Mouse (Mus musculus) megakaryocyte, embryonic 14.5 days (primary cell): ENCODE data around the gene Rab6a. TPM values are rescaled to one million over a fixed set of nuclear protein-coding genes. Genes with fewer than 3 reads are reported as not detected.
A peak's percentile ranks its signal among the peaks of the same experiment; 100 is the strongest.

Source experiments
- H3K27me3 ChIP-seq: replicated peaks from 2 replicates; pipeline ENCODE3; 2012; ENCODE audit warnings: inconsistent platforms
- H3K36me3 ChIP-seq: replicated peaks from 2 replicates; pipeline ENCODE3; 2012; ENCODE audit warnings: low read length, inconsistent platforms, mixed read lengths
- H3K4me1 ChIP-seq: 2 replicates; pipeline ENCODE4 v1.6.1; 2012; ENCODE audit warnings: inconsistent platforms
- H3K4me3 ChIP-seq: replicated peaks from 2 replicates; pipeline ENCODE3; 2012; ENCODE audit warnings: moderate library complexity, mild to moderate bottlenecking, inconsistent platforms
- H3K9me3 ChIP-seq: 2 replicates; pipeline ENCODE4 v1.6.1; 2012; ENCODE audit warnings: inconsistent platforms
- FLI1 ChIP-seq: IDR thresholded peaks from 2 replicates; pipeline ENCODE4 v1.6.1; 2012; ENCODE audit warnings: low read length, inconsistent platforms, mixed read lengths
- GATA1 ChIP-seq: IDR thresholded peaks from 3 replicates; pipeline ENCODE4 v1.6.1; 2012; ENCODE audit warnings: mixed read lengths, low read length, inconsistent platforms, borderline replicate concordance
- polyA plus RNA-seq: library from polyadenylated mRNA; stranded (reverse); fragments of >175 nt; gene quantifications from 2 replicates; pipeline ENCODE4 v1.2.3, GENCODE M21; 2012; ENCODE audit warnings: low replicate concordance; ENCODE audit not compliant: insufficient read depth

Gene Rab6a
- polyA plus RNA-seq, 1 experiment = 25.4 TPM

- Histone ChIP-seq H3K36me3 (no peaks in the 10 kb centered on the region), H3K4me3 (no peak overlapping the region), H3K4me1 (peaks cover 15% of the 10 kb centered on the region), H3K9me3 (no peaks in the 10 kb centered on the region), H3K27me3 (peaks cover 27% of the 10 kb centered on the region)
- TF ChIP-seq FLI1 (no peak), GATA1 (no peak)
These were observed 72.0 kb downstream of the Rab6a start for GRCm38 (mm10) chr7:100678948-100679880.

GRCm38 (mm10) chr7:100681132-100681531 lies 73.9 kb downstream of the Rab6a start:
- no peaks in the 10 kb centered on the region for H3K36me3 ChIP-seq
- peaks cover 19% of the 10 kb centered on the region for H3K4me1 ChIP-seq
- no peak overlapping the region for H3K4me3 ChIP-seq
- no peaks in the 10 kb centered on the region for H3K9me3 ChIP-seq
- no peak for TF ChIP-seq FLI1
- TF ChIP-seq GATA1 = no peak
- H3K27me3 ChIP-seq = peaks cover 18% of the 10 kb centered on the region

GRCm38 (mm10) chr7:100683241-100683640 lies 76.0 kb downstream of the Rab6a start:
- Histone ChIP-seq H3K36me3 (no peaks in the 10 kb centered on the region), H3K4me1 (peaks cover 19% of the 10 kb centered on the region), H3K27me3 (peaks cover 11% of the 10 kb centered on the region), H3K9me3 (no peaks in the 10 kb centered on the region), H3K4me3 (no peak overlapping the region)
- no peak for TF ChIP-seq GATA1

- Histone ChIP-seq H3K4me1 (peaks cover 19% of the 10 kb centered on the region), H3K9me3 (no peaks in the 10 kb centered on the region), H3K27me3 (peaks cover 6% of the 10 kb centered on the region), H3K36me3 (no peaks in the 10 kb centered on the region), H3K4me3 (no peak overlapping the region)
- no peak for TF ChIP-seq FLI1
These were observed 76.9 kb downstream of the Rab6a start for GRCm38 (mm10) chr7:100684081-100684480.

GRCm38 (mm10) chr7:100684538-100684937 lies 77.3 kb downstream of the Rab6a start:
- Histone ChIP-seq H3K27me3 (peaks cover 2% of the 10 kb centered on the region), H3K4me3 (peak overlapping the region; percentile 53), H3K4me1 (peaks cover 15% of the 10 kb centered on the region), H3K9me3 (no peaks in the 10 kb centered on the region), H3K36me3 (no peaks in the 10 kb centered on the region)
- TF ChIP-seq GATA1 (no peak; the same call in 2 of the 3 replicates), FLI1 (no peak)

- no peak overlapping the region for H3K4me3 ChIP-seq
- H3K9me3 ChIP-seq = no peaks in the 10 kb centered on the region
- no peak for TF ChIP-seq GATA1
- TF ChIP-seq FLI1 = no peak
- no peaks in the 10 kb centered on the region for H3K36me3 ChIP-seq
- H3K27me3 ChIP-seq = peaks cover 2% of the 10 kb centered on the region
- peaks cover 13% of the 10 kb centered on the region for H3K4me1 ChIP-seq
These were observed 78.1 kb downstream of the Rab6a start for GRCm38 (mm10) chr7:100685061-100686030.

GRCm38 (mm10) chr7:100688471-100688870 lies 81.3 kb downstream of the Rab6a start:
- no peaks in the 10 kb centered on the region for H3K9me3 ChIP-seq
- H3K4me3 ChIP-seq = no peak overlapping the region
- peaks cover 4% of the 10 kb centered on the region; the same call in 1 of the 2 replicates for H3K4me1 ChIP-seq
- H3K36me3 ChIP-seq = no peaks in the 10 kb centered on the region
- peaks cover 2% of the 10 kb centered on the region for H3K27me3 ChIP-seq
- TF ChIP-seq GATA1 = no peak
- TF ChIP-seq FLI1 = no peak

Other genes starting within 250 kb of the Rab6a start
- gene C2cd3, start 235.2 kb upstream of the Rab6a start, polyA plus RNA-seq = 3.6 and 10.7 TPM in 2 replicates
- gene Ppme1, start 235.1 kb upstream of the Rab6a start, polyA plus RNA-seq = 14.3 and 41.4 TPM in 2 replicates
- not detected in 2 replicates for gene Ucp3, start 134.4 kb upstream of the Rab6a start, polyA plus RNA-seq
- gene Ucp2, start 114.1 kb upstream of the Rab6a start, polyA plus RNA-seq = 395 and 840 TPM in 2 replicates
- gene Dnajb13, start 92.5 kb upstream of the Rab6a start, polyA plus RNA-seq = not detected in 2 replicates
- 3.6 and 17.4 TPM in 2 replicates for gene Coa4, start 70.3 kb upstream of the Rab6a start, polyA plus RNA-seq
- gene Mrpl48, start 891 bp downstream of the Rab6a start, polyA plus RNA-seq = 6.0 TPM in 1 of 2 replicates, not detected in the other
- not detected in 2 replicates for gene Plekhb1, start 55.0 kb downstream of the Rab6a start, polyA plus RNA-seq
- gene Fam168a, start 99.2 kb downstream of the Rab6a start, polyA plus RNA-seq = 2.9 and 4.0 TPM in 2 replicates